Mouse (Mus musculus): ENCODE measurements around the gene Kcnh4.
A peak's percentile ranks its signal among the peaks of the same experiment; 100 is the strongest.
"Not testable (repeated sequence)": the region's sequence is repeated elsewhere in the genome, so short reads cannot be mapped to it uniquely, and the experiment has no call there.

The Kcnh4 gene

DNA sequence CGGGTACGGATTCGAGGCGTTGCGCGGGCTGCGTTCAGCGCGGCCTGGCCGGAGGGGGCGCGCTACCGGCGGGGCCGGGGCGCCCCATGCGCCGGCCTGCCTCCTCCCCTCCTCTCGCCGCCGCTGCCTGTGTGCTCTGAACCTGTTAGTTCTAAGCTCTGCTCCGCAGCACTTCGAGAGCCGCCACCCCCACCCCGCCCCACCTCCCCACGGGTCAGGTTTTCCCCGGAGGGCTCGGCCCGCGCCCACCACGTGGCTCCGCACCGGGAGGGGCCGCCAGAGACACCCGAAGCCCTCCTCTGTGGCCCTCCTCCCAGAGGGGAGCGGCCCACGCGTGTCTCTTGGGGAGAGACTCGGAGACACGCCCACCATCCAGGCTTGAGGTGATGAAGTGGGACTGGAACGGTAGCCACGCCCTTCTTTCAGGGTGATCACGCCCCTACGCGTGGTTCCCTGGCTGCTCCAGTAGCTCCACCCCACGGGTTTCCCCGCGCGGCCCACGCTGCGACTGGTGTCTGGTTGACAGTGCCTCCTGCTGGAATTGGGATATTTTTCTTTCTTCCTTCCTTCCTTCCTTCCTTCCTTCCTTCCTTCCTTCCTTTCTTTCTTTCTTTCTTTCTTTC, at the start of gene Kcnh4:
Gene Kcnh4 (minus strand): TSS at position 332 of the 623 bp plus-strand sequence.
- no peak for DNase-seq (ENCODE audit: extremely low read depth, insufficient read length, low spot score)

DNA sequence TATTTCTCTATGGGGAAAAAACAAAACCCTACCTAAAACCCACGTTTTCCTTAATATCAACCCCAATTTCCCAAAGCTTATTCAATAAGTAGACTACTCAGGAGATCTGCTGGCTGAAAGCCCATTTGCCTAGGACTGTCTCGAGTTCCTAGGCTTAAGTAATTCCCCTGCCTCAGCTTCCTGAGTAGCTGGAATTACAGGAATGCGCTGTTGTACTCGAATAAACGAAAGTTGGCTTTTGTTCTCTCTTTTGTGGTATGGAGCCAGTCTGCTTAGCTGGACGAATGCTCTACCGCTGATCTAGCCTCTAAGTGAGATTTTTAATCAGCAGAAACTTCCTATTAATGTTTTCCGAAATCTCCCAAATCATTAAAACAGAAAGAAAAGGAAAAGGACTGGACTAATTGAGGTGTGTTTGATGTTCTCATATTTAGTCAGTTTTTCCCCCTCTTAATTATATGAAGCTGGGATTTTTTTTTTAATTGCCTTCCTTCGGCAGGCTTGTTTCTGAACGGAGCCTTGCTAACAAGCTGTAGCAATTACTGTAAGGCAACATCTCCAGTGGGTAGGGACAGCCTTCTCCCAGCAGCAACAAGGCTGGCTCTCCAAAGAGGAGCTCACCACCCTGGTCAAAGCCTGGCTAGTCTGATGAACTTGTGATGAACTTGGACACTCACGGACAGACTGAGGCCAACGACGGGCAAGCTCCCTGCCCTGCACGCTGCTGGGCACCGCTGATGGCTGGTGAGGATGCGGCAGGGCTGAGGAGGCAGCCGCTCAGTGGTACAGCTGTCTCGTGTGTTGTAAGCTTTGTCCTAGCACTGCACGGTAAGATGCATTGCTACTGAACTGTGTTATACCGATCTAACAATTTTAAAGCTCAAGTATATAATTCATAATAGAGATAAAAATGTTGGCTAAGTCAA, 46.9 kb upstream of the Kcnh4 start:
- DNase-seq (ENCODE audit: extremely low read depth, insufficient read length, low spot score) = no peak

DNA sequence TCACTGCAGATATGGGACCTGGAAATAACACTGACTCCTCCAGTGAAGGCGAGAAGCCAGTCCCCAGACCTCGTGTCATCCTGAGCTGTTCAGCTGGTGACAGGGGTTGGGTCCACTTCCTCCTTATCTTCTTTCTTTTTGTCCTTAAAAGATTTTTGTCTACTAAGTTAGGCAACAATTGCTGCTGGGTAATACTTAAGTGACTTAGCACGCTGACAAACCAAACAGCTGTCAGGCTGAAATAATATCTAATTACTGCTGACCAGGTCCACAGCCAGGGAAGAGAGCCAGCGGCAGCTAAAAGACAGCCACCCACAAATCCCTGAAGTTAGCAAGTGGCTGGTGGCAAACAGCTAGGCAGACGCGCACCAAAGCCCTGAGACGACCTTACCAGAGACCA, 45.8 kb upstream of the Kcnh4 start:
- DNase-seq (ENCODE audit: extremely low read depth, insufficient read length, low spot score) = no peak

DNA sequence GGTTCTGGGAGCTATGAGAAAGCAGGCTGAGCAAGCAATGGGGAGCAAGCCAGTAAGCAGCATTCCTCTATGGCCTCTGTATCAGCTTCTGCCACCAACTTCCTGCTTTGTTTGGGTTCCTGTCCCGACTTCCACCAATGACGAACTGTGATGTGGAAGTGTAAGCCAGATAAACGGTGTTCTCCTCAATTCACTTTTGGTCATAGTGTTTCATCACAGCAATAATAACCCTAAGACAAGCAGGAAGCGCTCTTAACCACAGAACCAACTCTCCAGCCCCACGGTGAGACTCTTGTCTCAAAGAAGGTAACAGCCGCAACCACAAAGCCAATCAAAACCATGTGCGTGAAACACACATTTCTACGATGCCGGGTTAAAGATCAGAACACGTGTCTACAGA, 44.7 kb upstream of the Kcnh4 start:
- no peak for DNase-seq (ENCODE audit: extremely low read depth, insufficient read length, low spot score)

DNA sequence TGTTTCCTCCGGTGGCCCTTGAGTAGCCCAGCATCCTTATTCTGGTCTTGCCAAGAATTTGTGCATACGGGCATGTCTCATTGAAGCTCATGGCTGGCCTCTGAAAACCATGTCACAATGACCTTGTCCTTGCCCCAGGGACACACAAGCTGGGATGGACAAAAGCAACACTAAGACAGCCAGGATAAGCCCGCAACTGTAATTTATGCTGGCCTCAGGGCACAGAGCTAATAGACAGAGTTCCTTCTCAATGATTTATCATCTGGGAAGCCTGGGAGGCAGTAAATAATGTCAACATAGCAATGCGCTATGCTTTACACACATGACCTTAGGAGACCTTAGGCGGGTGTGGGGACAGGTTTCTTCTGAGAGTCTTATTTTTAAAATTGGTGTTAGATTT, 39.7 kb upstream of the Kcnh4 start:
- DNase-seq (ENCODE audit: extremely low read depth, insufficient read length, low spot score) = no peak

DNA sequence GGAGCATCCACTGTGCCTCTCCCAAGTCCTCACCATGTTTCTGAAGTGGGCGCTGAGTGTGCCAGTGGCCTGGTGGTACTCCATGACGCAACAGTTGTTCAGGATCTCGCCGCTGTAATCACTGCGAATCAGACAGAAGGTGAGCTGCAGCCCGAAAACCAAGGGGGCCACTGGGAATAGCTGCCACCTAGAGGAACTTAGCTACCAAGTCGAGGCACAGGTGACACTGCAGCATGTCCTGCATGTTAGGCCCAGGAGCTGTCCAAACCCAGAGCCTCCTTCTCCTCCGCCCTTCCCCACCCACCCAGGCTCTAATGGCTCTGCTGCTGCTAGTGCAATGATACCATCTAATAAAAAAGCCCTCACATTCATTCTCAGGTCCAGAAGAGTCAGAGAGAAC, 36.8 kb upstream of the Kcnh4 start:
- no peak for DNase-seq (ENCODE audit: extremely low read depth, insufficient read length, low spot score)

DNA sequence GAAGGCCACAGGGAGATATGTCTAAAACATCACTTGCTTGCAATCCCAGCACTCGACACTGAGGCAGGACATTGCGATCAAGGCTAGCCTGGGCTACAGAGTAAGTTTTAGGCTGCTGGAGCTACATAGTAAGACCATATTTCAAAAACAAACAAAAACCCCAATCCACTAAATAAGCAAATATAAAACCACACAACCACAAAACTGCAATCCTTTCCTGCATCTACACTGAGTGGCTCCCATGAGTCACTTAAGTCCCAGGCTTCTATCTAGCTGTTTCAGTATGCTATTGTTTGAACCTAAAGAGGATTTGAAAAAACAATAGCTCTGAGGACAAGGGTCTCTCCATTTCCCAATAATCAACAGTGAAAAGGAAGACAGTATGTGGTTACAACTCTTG, 35.6 kb upstream of the Kcnh4 start:
- no peak for DNase-seq (ENCODE audit: extremely low read depth, insufficient read length, low spot score)

DNA sequence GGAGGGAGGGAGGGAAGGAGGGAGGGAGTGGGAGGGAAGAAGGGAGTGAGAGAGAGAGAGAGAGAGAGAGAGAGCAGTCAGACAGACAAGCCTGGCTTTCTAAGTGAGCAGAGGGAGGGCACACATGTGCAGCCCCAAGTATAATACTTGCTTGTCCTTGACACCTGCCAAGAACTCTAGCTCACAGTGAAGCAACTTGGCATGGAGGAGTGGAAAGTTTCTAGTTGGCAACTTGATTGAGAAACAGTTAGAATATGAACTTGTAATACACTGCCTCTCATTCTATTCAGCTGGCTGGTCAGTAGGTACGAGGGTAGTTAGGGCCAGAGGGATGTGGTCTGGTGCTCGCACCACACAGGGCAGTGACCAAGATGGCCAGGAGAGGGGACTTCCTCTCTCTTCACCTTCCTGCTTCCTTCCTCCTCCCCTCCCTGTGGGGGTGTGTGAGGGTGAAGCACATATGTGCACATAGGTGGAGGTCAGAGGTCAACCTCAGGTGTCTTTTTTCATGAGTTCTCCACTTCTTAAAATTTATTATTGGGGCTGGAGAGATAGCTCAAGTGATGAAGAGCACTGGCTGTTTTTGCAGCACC, 31.8 kb upstream of the Kcnh4 start:
- DNase-seq (ENCODE audit: extremely low read depth, insufficient read length, low spot score) = no peak

DNA sequence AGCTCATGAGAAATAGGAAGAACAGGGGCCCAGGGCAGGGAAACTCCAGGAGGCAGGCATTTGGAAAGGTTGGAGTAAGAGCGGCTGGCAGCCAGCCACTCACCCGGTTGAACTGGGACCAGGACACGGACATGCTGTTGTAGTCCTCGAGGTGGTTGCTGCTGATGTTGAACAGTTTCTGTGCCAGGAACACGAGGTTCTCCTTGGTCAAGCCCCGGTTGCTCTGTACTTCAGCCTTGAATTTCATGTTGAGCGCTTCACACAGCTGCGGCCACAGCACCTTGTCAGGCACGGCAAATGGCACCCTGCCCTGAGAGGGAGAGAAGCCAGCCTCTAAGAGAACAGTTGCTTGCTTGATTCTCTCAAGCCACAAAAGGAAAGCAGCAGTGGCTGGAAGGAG, 30.9 kb upstream of the Kcnh4 start:
- not testable (repeated sequence) for DNase-seq (ENCODE audit: extremely low read depth, insufficient read length, low spot score)

DNA sequence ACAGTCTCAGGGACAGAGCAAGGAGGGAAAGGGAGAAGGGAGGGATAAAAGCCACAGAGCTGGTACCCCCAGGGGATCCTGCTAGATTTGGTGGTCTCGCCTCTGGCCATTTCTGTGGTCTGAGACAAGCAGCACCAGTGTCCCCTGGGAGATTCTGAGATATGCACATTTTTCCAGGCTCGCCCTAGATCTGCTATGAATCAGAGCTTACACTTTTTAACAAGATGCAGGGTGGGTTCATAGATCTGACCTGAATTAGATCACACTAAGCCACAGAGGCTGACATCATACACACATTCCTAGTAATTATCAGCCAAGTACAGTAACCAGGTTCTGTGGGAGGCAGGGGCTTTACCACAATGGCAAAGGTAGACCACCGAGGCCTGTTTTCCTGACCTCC, 30.0 kb upstream of the Kcnh4 start:
- DNase-seq (ENCODE audit: extremely low read depth, insufficient read length, low spot score) = no peak

DNA sequence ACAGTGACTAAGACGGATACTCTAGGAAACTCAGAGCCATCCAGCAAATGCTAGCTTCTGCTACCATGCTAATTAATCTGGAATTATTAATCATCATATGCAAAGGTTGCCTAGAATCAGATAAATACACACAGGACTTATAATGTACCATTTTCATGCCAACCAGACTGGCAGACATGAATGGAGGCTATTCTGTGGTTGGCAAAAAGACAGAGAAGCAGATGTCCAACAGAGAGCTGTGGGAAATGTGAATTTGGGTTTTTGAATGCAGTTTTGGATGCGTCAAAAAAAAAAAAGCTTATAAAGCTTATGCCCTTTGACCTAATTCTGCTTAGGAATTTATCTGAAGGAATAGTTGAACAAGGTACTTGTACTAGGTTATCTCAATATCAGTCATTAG, 26.0 kb upstream of the Kcnh4 start:
- DNase-seq (ENCODE audit: extremely low read depth, insufficient read length, low spot score) = no peak

DNA sequence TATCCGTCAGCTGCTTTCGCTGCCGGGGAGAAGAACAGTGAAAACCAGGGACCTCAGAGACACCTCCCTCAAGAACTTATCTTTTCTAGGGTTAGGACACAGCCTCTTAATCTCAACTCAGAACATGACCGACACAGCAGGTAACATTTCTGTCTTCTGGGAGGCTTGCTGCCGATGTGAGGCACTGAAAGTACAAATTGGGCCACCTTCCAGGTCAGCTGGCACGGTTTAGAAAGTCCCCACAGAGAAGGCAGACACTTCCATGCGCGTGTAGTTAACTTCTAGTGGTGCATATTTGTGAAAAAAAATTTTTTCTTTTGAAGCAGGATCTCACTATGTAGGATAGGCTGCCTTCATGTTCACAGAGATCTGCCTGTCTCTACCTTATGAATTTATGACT, 24.5 kb upstream of the Kcnh4 start:
- DNase-seq (ENCODE audit: extremely low read depth, insufficient read length, low spot score) = no peak

DNA sequence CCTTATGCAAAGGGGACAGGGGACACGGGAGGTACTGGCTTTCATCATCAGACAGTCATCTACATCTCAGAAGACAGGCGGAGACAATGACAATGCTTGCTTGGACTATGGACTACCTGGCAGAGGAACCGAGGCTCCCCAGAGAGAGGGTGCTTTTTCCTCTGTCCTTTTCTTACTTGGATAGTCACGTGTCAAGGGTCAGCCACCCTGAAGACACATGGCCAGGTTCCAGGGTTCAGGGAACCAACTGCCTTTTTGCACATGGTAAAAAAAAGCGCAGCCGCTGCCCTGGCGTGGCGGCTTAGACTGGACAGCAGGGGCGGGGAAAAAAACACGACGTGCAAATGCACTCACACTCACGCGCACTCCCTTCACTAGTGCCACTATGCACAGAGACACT, 22.8 kb upstream of the Kcnh4 start:
- DNase-seq (ENCODE audit: extremely low read depth, insufficient read length, low spot score) = no peak

DNA sequence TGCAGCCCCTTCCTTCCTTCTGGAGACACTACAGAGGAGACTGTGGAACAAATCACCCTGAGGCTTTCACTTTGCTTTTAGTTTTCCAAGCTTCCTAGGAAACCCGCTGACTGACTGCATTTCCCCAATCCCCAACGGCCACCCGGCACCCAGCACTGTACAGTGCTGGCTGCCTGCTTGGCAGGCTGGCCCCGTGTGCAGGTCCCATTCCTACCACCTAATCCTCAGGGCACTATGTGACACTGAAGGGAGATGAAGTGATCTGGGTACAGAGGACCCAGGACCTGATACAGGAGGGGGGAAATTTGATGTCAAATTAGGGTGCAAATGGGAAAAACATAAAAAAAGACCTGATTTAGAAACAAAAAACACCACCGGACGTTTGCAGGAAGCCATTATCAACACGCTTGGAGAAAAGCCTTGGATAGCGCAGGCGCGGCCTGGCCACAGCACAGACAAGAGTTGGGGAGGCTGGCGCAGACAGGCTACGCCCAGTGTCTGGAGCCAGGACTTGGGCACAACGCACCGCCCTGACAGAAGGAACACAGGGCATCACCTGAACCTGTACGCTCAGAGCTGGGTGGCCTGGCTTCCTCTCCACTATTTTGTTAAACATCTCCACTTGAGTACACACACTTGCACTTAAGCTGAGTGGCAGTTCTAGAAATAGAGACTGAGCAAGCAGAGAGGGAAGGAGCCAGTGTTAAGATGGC, 22.2 kb upstream of the Kcnh4 start:
- DNase-seq (ENCODE audit: extremely low read depth, insufficient read length, low spot score) = no peak

DNA sequence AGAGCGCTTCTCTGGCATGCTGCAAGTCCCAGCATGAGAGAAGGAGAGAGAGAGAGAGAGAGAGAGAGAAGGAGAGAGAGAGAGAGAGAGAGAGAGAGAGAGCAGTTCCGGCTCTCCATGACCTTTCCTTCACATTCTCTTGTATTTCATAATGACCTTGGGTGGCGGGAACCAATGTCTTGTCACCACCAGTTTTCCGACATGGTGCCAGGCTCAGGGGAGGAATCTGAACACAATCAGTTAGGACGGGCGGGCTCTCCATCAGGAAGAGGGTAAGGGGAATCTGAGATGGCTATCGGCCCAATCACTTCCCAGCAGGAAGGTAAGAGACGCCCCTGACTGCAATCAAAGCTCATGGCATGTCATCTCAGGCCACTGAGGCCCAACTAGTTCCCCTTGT, 20.5 kb upstream of the Kcnh4 start:
- DNase-seq (ENCODE audit: extremely low read depth, insufficient read length, low spot score) = no peak

DNA sequence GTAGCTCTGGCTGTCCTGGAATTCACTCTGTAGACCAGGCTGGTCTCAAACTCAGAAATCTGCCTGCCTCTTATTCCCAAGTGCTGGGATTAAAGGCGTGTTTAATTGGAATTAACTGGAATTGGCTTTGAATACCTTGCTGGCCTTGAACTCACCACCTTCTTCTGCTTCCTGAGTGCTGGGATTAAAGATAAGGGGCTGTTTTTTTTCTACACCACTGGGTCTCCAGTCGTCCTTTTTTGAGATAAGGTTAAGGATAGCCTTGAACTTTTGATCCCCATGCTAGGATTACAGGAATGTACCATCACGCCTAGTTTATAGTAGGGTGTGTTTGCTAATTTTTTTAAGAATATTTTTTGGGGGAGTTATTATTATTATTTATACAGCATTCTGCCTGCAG, 18.3 kb upstream of the Kcnh4 start:
- DNase-seq (ENCODE audit: extremely low read depth, insufficient read length, low spot score) = no peak

DNA sequence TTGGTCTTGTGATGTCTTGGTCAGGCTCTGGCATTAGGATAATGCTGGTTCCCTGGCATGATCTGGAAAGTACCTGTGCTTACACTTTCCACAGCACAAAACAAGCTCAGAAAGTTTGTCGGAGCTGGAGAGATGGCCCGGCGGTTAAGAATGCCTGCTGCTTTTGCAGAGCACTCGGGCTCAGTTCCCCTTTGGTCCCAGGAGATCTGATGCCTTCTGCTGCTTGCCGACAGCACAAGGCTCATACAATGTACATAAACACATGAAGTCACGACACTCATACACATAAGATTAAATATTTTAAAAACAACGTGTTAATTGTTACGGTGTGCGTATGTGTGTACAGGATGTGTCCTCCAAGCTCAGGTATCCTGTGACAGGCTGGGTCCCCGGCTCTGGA, 16.2 kb upstream of the Kcnh4 start:
- no peak for DNase-seq (ENCODE audit: extremely low read depth, insufficient read length, low spot score)

DNA sequence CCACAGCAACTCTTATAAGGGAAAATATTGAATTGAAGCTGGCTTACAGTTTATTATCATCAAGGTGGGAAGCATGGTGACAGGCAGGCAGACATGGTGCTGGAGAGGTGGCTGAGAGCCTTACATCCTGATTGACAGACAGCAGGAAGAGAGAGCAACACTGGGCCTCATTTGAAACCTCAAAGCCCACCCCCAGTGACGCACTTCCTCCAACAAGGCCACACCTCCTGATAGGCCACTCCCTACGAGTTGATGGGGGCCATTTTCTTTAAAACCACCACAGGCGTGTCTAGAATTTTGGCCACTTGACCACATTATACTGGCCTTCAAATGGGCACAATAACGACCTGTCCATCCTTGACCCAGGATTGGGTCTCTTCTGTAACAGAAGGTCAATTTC, 14.5 kb upstream of the Kcnh4 start:
- no peak for DNase-seq (ENCODE audit: extremely low read depth, insufficient read length, low spot score)

DNA sequence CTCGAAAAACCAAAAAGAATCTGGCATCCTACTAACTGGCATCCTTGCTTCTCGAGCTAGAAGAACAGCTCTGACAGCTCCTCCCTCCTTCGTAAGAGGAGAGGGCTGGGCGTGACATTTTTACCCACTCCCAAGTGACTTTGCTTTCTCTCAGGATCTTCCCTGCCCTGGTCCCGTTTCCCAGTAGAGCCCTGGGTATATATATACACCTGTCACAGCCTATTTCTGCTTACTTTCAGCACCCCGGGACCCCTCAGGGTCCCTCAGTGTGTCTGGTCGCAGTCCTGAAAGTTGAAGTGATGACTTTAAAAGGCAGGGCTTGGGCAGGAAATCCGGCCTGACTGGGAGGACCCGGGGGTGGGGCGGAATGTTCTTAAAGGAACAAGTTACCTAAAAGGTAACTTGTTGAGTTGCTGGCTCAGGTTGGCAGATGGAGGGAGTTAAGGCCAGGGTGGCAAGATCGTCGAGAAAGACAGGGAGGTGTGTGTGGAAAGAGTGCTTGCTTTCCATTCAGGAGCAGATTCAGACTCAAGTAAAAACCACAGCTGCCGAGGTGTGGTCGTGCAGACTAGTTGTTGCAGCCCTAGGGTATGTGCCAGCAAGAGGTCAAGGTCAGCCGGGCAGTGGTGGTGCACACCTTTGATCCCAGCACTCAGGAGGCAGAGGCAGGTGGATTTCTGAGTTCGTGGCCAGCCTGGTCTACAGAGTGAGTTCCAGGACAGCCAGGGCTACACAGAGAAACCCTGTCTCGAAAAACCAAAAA, 11.1 kb upstream of the Kcnh4 start, which contains the start of gene Ghdc:
Gene Ghdc (minus strand): TSS at position 312 of the 763 bp plus-strand sequence.
- peak; percentile 80 for DNase-seq (ENCODE audit: extremely low read depth, insufficient read length, low spot score)

DNA sequence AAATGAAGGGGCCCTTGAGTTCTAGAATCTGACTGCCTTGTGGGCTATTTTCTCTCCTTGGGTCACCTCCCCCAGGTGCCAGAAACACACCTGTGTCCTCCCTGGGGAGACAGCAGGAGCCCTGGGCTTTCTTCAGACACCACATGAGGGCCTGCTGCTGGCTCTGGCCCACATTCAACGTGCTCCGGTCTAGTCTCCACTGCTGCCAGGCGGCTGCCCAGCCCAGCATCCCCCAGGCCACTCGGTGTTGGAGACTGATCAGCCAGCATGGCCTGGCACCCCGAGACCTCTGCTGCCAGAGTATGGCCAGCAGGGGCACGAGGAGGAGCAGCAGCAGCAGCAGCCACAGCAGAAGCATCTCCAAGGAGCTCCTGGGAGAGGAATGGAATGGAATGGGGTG, 10.2 kb upstream of the Kcnh4 start:
- DNase-seq (ENCODE audit: extremely low read depth, insufficient read length, low spot score) = peak; percentile 38
